Mouse (Mus musculus): ENCODE results near the gene 4930469K13Rik. TPM values are rescaled to one million over a fixed set of nuclear protein-coding genes. Genes with fewer than 3 reads are reported as not detected.
"Not testable (repeated sequence)": the region's sequence is repeated elsewhere in the genome, so short reads cannot be mapped to it uniquely, and the experiment has no call there.

The 4930469K13Rik gene
- not detected for total RNA-seq (2022)

DNA sequence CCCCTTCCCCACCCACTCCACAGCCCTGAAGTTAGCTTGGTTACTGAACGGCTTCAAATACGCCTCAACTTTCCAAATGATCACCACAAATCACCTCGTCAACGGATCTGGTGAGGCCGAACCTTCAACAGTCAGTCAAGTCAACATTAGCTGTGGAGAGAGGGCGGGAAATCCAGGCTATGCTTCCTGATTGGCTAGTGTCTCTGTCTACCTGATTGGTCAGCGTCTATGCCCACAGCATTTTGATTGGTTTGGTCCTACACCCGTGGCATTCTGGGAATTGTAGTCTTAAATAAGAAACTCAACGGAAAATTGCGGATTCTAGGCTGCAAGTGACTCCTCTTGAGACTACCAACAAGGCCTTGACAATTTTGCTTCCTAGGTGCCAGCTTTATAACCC lies at the start of gene 4930469K13Rik:
Gene 4930469K13Rik (minus strand): TSS at position 133 of the 400 bp plus-strand sequence.
- DNase-seq (ENCODE audit: low spot score in 2 of 2), result no peak

DNA sequence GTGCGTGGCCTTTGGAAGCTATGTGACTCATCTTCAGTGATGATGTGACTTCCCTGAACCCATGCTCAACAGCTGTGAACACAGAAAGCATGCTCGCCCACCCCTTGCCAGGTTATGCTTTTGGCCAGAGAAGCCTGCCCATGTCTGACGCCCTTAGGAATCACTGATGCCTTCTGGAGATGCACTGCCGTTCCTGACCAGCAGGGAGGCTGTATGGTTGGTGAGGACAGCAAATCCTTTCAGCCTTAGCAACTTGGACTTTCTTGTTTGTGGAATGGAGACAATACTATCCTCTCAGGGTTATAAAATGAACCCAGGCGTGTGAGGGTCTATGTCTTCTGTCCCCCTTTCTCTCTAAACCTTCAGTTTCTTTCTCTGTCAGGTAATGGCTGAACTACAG lies 48.6 kb upstream of the 4930469K13Rik start:
- no peak for DNase-seq (ENCODE audit: low spot score in 2 of 2)

DNA sequence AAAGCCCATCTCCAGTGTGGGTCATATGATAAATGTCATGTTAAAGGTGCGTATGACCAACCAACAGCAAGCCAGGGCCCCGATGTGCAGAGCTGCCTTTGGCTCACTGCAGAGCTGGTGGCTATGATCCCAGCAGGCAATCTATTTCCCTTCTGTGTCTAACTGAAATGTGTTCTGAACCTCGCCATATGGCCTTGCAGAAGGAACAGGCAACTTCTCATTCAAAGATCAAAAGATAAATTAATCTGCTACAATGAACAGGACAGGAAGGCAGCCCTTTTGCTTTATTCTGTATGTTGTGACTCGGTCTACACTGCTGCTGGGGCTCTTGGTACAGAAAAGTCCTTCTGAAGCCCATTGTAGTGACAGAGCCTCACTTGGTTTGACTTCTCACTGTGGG lies 46.1 kb upstream of the 4930469K13Rik start:
- no peak for DNase-seq (ENCODE audit: low spot score in 2 of 2)

DNA sequence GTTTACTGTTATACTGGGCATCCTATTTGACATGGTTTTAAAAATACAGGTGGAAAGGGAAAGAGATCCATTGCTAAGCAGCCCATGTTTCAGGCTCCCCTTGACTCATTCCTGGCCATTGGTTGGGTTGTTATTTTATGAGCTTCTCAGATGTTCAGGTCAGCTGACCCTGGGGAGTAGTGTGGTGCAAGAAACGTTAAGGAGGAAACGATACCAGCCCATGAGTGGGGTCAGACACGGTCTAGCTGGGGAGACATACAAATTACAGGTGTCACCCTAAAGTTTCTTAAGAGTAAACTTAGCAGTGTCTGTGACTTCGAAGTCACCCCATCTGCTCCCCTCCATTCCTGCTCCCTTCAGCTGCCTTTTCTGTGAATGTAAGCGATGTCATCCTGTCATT lies 45.6 kb upstream of the 4930469K13Rik start:
- no peak for DNase-seq (ENCODE audit: low spot score in 2 of 2)

GRCm38 (mm10) chr11:34139296-34139695 lies 40.9 kb upstream of the 4930469K13Rik start:
- no peak for DNase-seq (ENCODE audit: low spot score in 2 of 2)

GRCm38 (mm10) chr11:34128412-34128811 lies 30.1 kb upstream of the 4930469K13Rik start:
- DNase-seq (ENCODE audit: low spot score in 2 of 2), result no peak

DNA sequence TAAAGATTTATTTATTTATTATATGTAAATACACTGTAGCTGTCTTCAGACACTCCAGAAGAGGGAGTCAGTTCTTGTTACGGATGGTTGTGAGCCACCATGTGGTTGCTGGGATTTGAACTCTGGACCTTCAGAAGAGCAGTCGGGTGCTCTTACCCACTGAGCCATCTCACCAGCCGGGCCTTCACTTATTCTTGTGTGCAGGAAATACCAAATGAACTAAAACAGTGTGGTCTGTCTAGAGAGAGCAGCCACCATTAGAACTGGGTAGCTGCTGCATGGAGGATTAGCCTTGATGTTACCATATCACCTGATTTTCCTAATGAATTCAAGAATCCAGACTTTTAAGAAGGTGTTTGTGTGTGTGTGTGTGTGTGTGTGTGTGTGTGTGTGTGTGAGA lies 27.4 kb upstream of the 4930469K13Rik start:
- not testable (repeated sequence) for DNase-seq (ENCODE audit: low spot score in 2 of 2)

GRCm38 (mm10) chr11:34124852-34125251 lies 26.5 kb upstream of the 4930469K13Rik start:
- no peak for DNase-seq (ENCODE audit: low spot score in 2 of 2)

- no peak for DNase-seq (ENCODE audit: low spot score in 2 of 2)
These were observed 24.8 kb upstream of the 4930469K13Rik start for GRCm38 (mm10) chr11:34123147-34123546.

- no peak for DNase-seq (ENCODE audit: low spot score in 2 of 2)
These were observed 20.0 kb upstream of the 4930469K13Rik start for GRCm38 (mm10) chr11:34118319-34118718.

- DNase-seq (ENCODE audit: low spot score in 2 of 2), result no peak
These were observed 19.2 kb upstream of the 4930469K13Rik start for GRCm38 (mm10) chr11:34117581-34117980.

DNA sequence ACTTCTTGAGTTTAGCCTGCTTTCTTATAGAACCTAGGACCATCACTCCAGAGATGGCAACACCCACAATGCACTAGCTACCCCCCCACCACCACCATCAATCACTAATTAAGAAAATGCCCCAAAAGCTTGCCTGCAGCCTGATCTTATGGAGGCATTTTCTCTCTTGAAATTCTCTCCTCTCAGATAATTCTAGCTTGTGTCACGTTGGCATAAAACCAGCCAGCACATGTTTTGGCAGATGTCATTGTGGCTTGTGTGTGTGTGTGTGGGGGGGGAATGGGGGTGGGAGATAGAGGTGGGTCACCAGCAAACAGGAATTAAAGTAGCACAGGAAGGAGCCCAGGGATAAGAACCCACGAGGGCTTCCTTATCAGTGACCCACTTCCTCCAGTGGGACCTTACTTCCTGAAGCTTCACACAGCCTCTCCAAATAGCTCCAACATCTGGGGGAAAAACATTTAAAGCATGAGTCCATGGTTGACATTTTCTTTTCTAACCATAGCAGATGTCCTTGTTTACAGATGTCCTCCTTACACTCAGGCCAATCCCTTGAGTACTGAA lies 18.3 kb upstream of the 4930469K13Rik start:
- DNase-seq (ENCODE audit: low spot score in 2 of 2), result no peak

GRCm38 (mm10) chr11:34113760-34114159 lies 15.4 kb upstream of the 4930469K13Rik start:
- DNase-seq (ENCODE audit: low spot score in 2 of 2), result no peak

DNA sequence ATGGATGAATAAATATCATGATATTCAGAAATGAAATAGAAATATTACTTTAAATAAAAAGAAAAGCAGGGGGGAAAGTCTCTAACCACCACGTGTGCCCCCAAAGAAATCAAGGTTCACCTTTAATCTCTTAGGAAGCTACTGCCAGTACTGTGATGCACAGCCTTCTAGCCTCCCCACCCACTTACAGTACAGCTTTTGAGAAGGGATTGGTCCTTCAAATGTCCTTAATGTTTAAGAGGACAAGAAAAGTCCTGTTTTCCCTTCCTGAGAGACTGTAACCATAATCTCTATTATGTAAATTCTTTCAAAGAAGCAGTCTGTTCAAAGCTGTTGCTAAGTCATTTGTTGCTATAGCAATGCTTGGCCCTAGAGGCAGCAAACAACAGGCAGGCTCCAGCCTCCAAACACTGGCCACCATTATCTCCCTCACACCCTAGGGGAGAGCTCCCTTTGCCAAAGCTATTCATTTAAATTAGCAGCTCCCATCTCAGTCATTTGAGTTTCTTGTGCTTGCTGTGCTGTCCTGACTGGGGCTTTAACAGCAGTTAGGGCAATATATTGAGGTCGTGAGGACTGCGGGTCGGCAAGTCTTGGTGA lies 14.5 kb upstream of the 4930469K13Rik start:
- DNase-seq (ENCODE audit: low spot score in 2 of 2), result no peak

- DNase-seq (ENCODE audit: low spot score in 2 of 2), result no peak
These were observed 13.6 kb upstream of the 4930469K13Rik start for GRCm38 (mm10) chr11:34111940-34112339.

GRCm38 (mm10) chr11:34109260-34109659 lies 10.9 kb upstream of the 4930469K13Rik start:
- no peak for DNase-seq (ENCODE audit: low spot score in 2 of 2)

DNA sequence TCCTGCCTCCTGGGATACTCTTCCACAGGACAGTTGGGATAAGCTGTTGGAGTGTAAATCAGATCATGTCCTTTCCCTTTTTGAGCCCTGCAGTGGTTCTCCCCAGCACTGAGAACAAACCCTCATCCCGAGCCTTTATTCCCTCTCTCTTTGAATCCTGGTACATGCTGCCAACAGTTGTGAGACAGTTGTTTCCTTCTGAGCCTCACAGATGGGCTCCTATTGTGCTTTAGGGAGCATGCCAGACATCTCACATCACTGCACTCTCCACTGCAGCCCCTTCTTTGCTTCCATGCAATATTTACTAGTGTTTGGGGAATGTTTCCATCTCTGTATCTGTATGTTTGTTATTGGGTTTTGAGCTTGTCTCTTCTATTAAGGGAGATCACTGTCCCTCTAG lies 6.6 kb upstream of the 4930469K13Rik start:
- DNase-seq (ENCODE audit: low spot score in 2 of 2), result no peak

DNA sequence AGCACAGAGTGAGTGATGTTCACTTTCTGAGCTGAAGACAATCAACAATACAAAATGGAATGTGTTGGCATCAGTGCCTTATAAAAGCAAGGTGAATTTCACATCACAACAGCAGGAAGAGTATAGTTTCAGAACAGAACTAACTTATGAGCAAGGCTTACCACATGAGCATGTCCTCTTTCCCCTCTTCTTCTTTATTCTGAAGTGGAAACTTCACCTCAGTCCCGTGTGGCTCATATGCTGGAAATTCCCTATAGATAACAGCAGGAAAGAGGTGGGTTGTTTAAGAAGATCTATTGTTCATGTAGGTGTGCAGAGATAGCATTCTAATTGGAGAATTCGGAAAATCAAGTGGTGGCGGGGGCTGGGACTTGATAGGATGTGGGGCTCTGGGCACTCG lies 3.5 kb upstream of the 4930469K13Rik start:
- no peak for DNase-seq (ENCODE audit: low spot score in 2 of 2)

- DNase-seq (ENCODE audit: low spot score in 2 of 2), result no peak
These were observed 11.3 kb downstream of the 4930469K13Rik start for GRCm38 (mm10) chr11:34087064-34087463.

- DNase-seq (ENCODE audit: low spot score in 2 of 2), result no peak
These were observed 12.1 kb downstream of the 4930469K13Rik start for GRCm38 (mm10) chr11:34086164-34086751.

- DNase-seq (ENCODE audit: low spot score in 2 of 2), result no peak
These were observed 13.7 kb downstream of the 4930469K13Rik start for GRCm38 (mm10) chr11:34084639-34085038.

DNA sequence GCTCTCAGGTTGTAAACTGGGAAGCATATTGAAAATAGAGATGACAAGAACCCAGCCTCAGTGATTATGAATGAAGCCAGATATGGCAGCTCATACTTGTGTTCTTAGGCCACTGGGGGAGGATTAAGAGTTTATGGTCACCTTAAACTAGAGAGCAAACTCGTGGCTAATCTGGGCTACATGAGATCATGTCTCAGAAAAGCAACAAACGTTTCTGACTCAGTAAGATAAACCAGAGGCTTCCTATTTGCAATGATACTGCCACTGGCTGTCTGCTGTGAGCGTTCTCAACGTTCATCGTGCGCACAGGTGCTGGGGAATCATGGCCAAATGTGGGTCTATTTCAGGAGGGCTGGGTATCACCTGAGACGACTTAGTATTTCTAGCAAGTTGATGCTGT lies 14.6 kb downstream of the 4930469K13Rik start:
- no peak for DNase-seq (ENCODE audit: low spot score in 2 of 2)
